Mouse (Mus musculus): Measurements from ENCODE around the gene Btbd16. TPM values are rescaled to one million over a fixed set of nuclear protein-coding genes. Genes with fewer than 3 reads are reported as not detected.

Gene Btbd16
- polyA plus RNA-seq, 1 experiment from 2014 or later = not detected

- no peaks in the 10 kb centered on the region for H3K4me1 ChIP-seq (replicated peaks; ENCODE audit: control insufficient read depth, insufficient read depth, low read length)
- H3K4me2 ChIP-seq (ENCODE audit: low read length) = no peak overlapping the region
- no peak overlapping the region for H3K4me3 ChIP-seq (replicated peaks; ENCODE audit: low read length)
- no peak overlapping the region for H3K27ac ChIP-seq (ENCODE audit: low read length)
- no peaks in the 10 kb centered on the region for H3K36me3 ChIP-seq (ENCODE audit: control insufficient read depth, insufficient read depth)
- ATAC-seq = no peak
- 79% methylated on average over 3 of the region's 3 CpGs for WGBS
- no peaks in the 10 kb centered on the region for H3K27me3 ChIP-seq (replicated peaks; ENCODE audit: control insufficient read depth, insufficient read depth, low read length)
- H3K9me3 ChIP-seq (ENCODE audit: control insufficient read depth, low read length) = no peaks in the 10 kb centered on the region
- H3K9ac ChIP-seq (replicated peaks; ENCODE audit: low read depth, low read length) = no peak overlapping the region
These were observed 52.5 kb downstream of the Btbd16 start for GRCm38 (mm10) chr7:130826343-130826742.

DNA sequence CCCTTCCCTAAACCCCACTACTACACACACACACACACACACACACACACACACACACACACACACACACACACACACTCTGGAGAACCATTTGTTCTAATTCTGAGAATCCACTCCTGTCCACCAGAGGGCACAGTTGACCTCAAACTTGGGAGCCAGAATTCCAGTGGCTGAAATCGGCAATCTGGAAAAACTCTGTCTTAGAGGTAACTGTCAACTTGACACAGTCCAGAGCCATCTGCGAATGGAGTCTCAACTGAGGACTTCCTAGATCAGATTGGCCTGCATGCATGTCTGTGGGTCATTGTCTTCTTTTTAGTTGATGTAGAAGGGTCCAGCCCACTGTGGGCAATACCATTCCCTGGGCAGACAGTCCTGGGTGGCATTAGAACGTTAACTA is 53.6 kb downstream of the Btbd16 start:
- Histone ChIP-seq H3K4me2 (ENCODE audit: low read length) (no peak overlapping the region), H3K9me3 (ENCODE audit: control insufficient read depth, low read length) (no peaks in the 10 kb centered on the region), H3K4me1 (replicated peaks; ENCODE audit: control insufficient read depth, insufficient read depth, low read length) (no peaks in the 10 kb centered on the region), H3K27ac (ENCODE audit: low read length) (no peak overlapping the region), H3K9ac (replicated peaks; ENCODE audit: low read depth, low read length) (no peak overlapping the region), H3K4me3 (replicated peaks; ENCODE audit: low read length) (no peak overlapping the region), H3K36me3 (ENCODE audit: control insufficient read depth, insufficient read depth) (no peaks in the 10 kb centered on the region), H3K27me3 (replicated peaks; ENCODE audit: control insufficient read depth, insufficient read depth, low read length) (no peaks in the 10 kb centered on the region)
- 49% methylated on average over 3 of the region's 3 CpGs for WGBS
- no peak for ATAC-seq

DNA sequence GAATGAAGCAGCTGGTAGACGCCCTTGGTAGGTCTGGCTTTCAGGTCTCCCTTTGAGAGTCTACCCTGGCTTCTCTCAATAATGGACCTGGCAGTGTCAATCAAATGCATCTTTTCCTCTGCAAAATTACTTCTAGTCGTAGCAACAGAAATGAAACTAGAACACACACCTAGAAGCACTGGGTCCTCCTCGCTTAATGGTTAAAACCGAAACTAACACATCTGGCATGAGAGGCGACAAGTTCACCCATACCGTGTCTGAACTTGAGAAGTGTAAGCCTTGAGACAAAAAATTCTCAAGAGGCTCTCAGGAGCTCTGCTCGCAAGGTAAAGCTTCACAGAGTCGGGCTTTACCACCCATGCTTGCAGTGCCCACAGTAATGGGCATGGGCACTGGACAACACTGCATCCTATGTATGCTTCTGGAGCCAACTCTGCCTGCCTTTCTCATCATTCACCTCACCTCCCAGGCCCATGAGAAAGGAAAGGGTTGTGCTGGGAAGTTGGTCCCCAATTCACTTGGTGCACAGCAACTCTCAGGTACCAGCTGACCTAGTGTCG is 54.1 kb downstream of the Btbd16 start:
- Histone ChIP-seq H3K27me3 (replicated peaks; ENCODE audit: control insufficient read depth, insufficient read depth, low read length) (no peaks in the 10 kb centered on the region), H3K4me1 (replicated peaks; ENCODE audit: control insufficient read depth, insufficient read depth, low read length) (no peaks in the 10 kb centered on the region), H3K9ac (replicated peaks; ENCODE audit: low read depth, low read length) (no peak overlapping the region), H3K4me2 (ENCODE audit: low read length) (no peak overlapping the region), H3K36me3 (ENCODE audit: control insufficient read depth, insufficient read depth) (no peaks in the 10 kb centered on the region), H3K27ac (ENCODE audit: low read length) (no peak overlapping the region), H3K9me3 (ENCODE audit: control insufficient read depth, low read length) (no peaks in the 10 kb centered on the region), H3K4me3 (replicated peaks; ENCODE audit: low read length) (no peak overlapping the region)
- ATAC-seq = no peak
- WGBS = 84% methylated on average over 9 of the region's 9 CpGs

GRCm38 (mm10) chr7:130828475-130828874 is 54.6 kb downstream of the Btbd16 start:
- H3K9me3 ChIP-seq (ENCODE audit: control insufficient read depth, low read length) = no peaks in the 10 kb centered on the region
- no peak for ATAC-seq
- peaks cover under 1% of the 10 kb centered on the region; the same call in 1 of the 2 replicates for H3K27me3 ChIP-seq (replicated peaks; ENCODE audit: control insufficient read depth, insufficient read depth, low read length)
- WGBS = 88% methylated on average over 10 of the region's 10 CpGs
- no peaks in the 10 kb centered on the region for H3K4me1 ChIP-seq (replicated peaks; ENCODE audit: control insufficient read depth, insufficient read depth, low read length)
- no peak overlapping the region for H3K4me3 ChIP-seq (replicated peaks; ENCODE audit: low read length)
- H3K4me2 ChIP-seq (ENCODE audit: low read length) = no peak overlapping the region
- H3K27ac ChIP-seq (ENCODE audit: low read length) = no peak overlapping the region
- no peak overlapping the region for H3K9ac ChIP-seq (replicated peaks; ENCODE audit: low read depth, low read length)
- H3K36me3 ChIP-seq (ENCODE audit: control insufficient read depth, insufficient read depth) = no peaks in the 10 kb centered on the region

DNA sequence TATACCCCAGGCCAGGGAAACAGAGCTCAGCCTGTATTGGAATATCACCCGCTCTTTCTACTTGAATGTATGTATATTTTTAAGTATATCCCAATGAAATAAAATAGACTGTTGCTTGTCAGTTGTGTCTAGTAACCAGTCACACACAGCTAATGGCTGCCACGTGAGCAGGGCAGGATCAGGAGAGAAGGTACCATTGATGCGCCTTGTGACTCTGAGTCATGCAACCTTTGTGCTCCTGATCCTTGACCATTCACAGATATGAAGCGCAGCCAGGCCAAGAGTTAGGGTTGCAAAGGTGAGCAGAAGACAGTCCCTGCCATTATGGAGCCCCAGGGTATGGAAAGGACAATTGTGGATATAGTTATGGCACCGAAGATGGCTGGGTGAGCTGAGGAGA is 57.7 kb downstream of the Btbd16 start:
- Histone ChIP-seq H3K9me3 (ENCODE audit: control insufficient read depth, low read length) (no peaks in the 10 kb centered on the region), H3K27me3 (replicated peaks; ENCODE audit: control insufficient read depth, insufficient read depth, low read length) (peaks cover 15% of the 10 kb centered on the region; the same call in 1 of the 2 replicates), H3K4me2 (ENCODE audit: low read length) (no peak overlapping the region), H3K4me1 (replicated peaks; ENCODE audit: control insufficient read depth, insufficient read depth, low read length) (peaks cover 11% of the 10 kb centered on the region), H3K36me3 (ENCODE audit: control insufficient read depth, insufficient read depth) (no peaks in the 10 kb centered on the region), H3K4me3 (replicated peaks; ENCODE audit: low read length) (no peak overlapping the region), H3K27ac (ENCODE audit: low read length) (no peak overlapping the region), H3K9ac (replicated peaks; ENCODE audit: low read depth, low read length) (no peak overlapping the region)
- 94% methylated on average over 5 of the region's 5 CpGs for WGBS
- ATAC-seq = no peak

DNA sequence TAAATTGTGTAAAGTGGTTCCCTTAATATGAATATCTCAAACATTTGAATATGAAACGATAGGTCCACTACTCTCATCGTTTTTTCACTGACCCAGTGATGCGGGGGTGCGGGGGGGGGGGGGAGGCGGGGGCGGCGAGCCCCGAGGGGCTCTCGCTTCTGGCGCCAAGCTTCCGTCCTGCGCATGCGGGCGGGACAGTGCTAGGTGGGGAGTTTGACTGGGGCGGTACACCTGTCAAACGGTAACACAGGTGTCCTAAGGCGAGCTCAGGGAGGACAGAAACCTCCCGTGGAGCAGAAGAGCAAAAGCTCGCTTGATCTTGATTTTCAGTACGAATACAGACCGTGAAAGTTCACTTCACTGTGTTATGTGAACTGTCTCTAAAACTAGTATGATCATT is 60.4 kb downstream of the Btbd16 start:
- Histone ChIP-seq H3K36me3 (ENCODE audit: control insufficient read depth, insufficient read depth) (no peaks in the 10 kb centered on the region), H3K9me3 (ENCODE audit: control insufficient read depth, low read length) (no peaks in the 10 kb centered on the region), H3K27me3 (replicated peaks; ENCODE audit: control insufficient read depth, insufficient read depth, low read length) (peaks cover 17% of the 10 kb centered on the region; the same call in 1 of the 2 replicates), H3K4me3 (replicated peaks; ENCODE audit: low read length) (no peak overlapping the region), H3K4me1 (replicated peaks; ENCODE audit: control insufficient read depth, insufficient read depth, low read length) (peaks cover 26% of the 10 kb centered on the region), H3K9ac (replicated peaks; ENCODE audit: low read depth, low read length) (no peak overlapping the region), H3K27ac (ENCODE audit: low read length) (no peak overlapping the region), H3K4me2 (ENCODE audit: low read length) (no peak overlapping the region)
- peak; percentile 82 for ATAC-seq
- WGBS = 13% methylated on average over 19 of the region's 21 CpGs

- 7% methylated on average over 18 of the region's 18 CpGs for WGBS
- 0 out of 2 replicates have a peak, but pooled peaks have one; percentile 32 for ATAC-seq
- H3K4me3 ChIP-seq (replicated peaks; ENCODE audit: low read length) = no peak overlapping the region
- H3K9ac ChIP-seq (replicated peaks; ENCODE audit: low read depth, low read length) = no peak overlapping the region
- H3K9me3 ChIP-seq (ENCODE audit: control insufficient read depth, low read length) = no peaks in the 10 kb centered on the region
- H3K36me3 ChIP-seq (ENCODE audit: control insufficient read depth, insufficient read depth) = no peaks in the 10 kb centered on the region
- H3K27me3 ChIP-seq (replicated peaks; ENCODE audit: control insufficient read depth, insufficient read depth, low read length) = peaks cover 17% of the 10 kb centered on the region; the same call in 1 of the 2 replicates
- no peak overlapping the region for H3K4me2 ChIP-seq (ENCODE audit: low read length)
- H3K4me1 ChIP-seq (replicated peaks; ENCODE audit: control insufficient read depth, insufficient read depth, low read length) = peaks cover 26% of the 10 kb centered on the region
- no peak overlapping the region for H3K27ac ChIP-seq (ENCODE audit: low read length)
These were observed 61.3 kb downstream of the Btbd16 start for GRCm38 (mm10) chr7:130834958-130835861.

GRCm38 (mm10) chr7:130836066-130836465 is 62.2 kb downstream of the Btbd16 start:
- no peak overlapping the region for H3K4me2 ChIP-seq (ENCODE audit: low read length)
- H3K27me3 ChIP-seq (replicated peaks; ENCODE audit: control insufficient read depth, insufficient read depth, low read length) = peaks cover 17% of the 10 kb centered on the region; the same call in 1 of the 2 replicates
- no peaks in the 10 kb centered on the region for H3K9me3 ChIP-seq (ENCODE audit: control insufficient read depth, low read length)
- no peaks in the 10 kb centered on the region for H3K36me3 ChIP-seq (ENCODE audit: control insufficient read depth, insufficient read depth)
- H3K9ac ChIP-seq (replicated peaks; ENCODE audit: low read depth, low read length) = no peak overlapping the region
- no peak for ATAC-seq
- no peak overlapping the region for H3K27ac ChIP-seq (ENCODE audit: low read length)
- no peak overlapping the region for H3K4me3 ChIP-seq (replicated peaks; ENCODE audit: low read length)
- WGBS = 77% methylated on average over 9 of the region's 9 CpGs
- H3K4me1 ChIP-seq (replicated peaks; ENCODE audit: control insufficient read depth, insufficient read depth, low read length) = peaks cover 26% of the 10 kb centered on the region

DNA sequence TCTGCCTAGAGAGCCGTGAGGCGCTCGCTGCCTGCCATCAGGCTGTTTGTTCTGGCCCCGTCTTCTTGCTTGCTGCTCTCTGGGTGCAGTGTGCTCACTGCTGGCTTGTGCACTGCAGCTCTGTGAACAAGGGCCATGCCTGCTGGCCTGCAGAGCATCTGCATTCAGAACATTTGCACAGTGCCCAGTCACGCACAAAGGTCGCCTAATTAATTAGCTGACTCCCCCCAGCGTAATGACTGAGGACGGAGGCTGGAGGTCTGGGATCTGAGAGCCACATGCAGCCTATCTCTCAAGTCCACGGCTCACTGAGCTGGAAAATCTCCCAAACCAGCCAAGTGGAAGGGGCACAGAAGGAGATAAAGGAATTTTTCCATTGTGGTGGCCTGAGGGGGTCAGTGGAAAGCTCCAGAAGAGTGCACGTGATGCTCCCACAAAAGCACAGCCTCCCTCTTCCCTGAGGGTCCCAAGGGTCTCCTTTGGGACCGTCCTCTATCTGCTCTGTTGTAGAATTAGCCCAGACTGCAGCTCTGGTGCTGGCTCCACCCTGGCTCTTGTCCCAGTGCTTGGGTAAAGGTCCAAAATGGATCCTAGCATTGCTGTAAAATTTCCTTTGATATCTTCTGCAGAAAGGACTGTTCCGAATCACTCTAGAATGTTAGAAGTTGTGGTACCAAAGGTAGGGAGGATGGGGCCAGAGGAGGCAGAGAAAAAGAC is 64.2 kb downstream of the Btbd16 start:
- H3K4me3 ChIP-seq (replicated peaks; ENCODE audit: low read length) = no peak overlapping the region
- no peaks in the 10 kb centered on the region for H3K9me3 ChIP-seq (ENCODE audit: control insufficient read depth, low read length)
- 0 out of 2 replicates have a peak overlapping the region, but pooled peaks have one; percentile 37 for H3K9ac ChIP-seq (replicated peaks; ENCODE audit: low read depth, low read length)
- no peaks in the 10 kb centered on the region for H3K36me3 ChIP-seq (ENCODE audit: control insufficient read depth, insufficient read depth)
- no peak overlapping the region; the same call in 1 of the 2 replicates for H3K4me2 ChIP-seq (ENCODE audit: low read length)
- WGBS = 6% methylated on average over 12 of the region's 12 CpGs
- peaks cover 17% of the 10 kb centered on the region; the same call in 1 of the 2 replicates for H3K27me3 ChIP-seq (replicated peaks; ENCODE audit: control insufficient read depth, insufficient read depth, low read length)
- peaks cover 26% of the 10 kb centered on the region for H3K4me1 ChIP-seq (replicated peaks; ENCODE audit: control insufficient read depth, insufficient read depth, low read length)
- ATAC-seq = peak; percentile 84
- H3K27ac ChIP-seq (ENCODE audit: low read length) = no peak overlapping the region; the same call in 1 of the 2 replicates

Measured in forebrain, embryonic 16.5 days (tissue).